ENCODE assay signal across 8 mouse cellular contexts in genomic region chr9:21760155-21761088, GRCm38 (mm10). TPM values are rescaled to one million over a fixed set of nuclear protein-coding genes. Genes with fewer than 3 reads are reported as not detected.
DNase-seq lines count a peak whose midpoint lies in the region; ATAC-seq and TF ChIP-seq lines count a peak whose summit lies in the region.

TSS of gene Spc24 (minus strand) at chr9:21760303.

- no peaks in the 10 kb centered on the region for H3K9me3 ChIP-seq in embryonic facial prominence, embryonic 13.5 days
- H3K9me3 ChIP-seq in limb, embryonic 12.5 days = no peaks in the 10 kb centered on the region
- no peaks in the 10 kb centered on the region for H3K9me3 ChIP-seq in midbrain, embryonic 15.5 days

- H3K4me2 ChIP-seq in embryonic facial prominence, embryonic 13.5 days = peak within 1 kb of the TSS; percentile 80
- H3K4me2 ChIP-seq in limb, embryonic 12.5 days = peak within 1 kb of the TSS; percentile 76
- peak within 1 kb of the TSS; percentile 97 for H3K4me2 ChIP-seq in midbrain, embryonic 15.5 days

- peak within 1 kb of the TSS; percentile 85 for H3K4me3 ChIP-seq in embryonic facial prominence, embryonic 13.5 days
- peak within 1 kb of the TSS; percentile 82 for H3K4me3 ChIP-seq in kidney, adult 2 months (ENCODE audit: insufficient read depth, low read depth, low read length)
- H3K4me3 ChIP-seq in limb, embryonic 12.5 days (replicated peaks) = peak within 1 kb of the TSS; percentile 88
- peak within 1 kb of the TSS; percentile 85 for H3K4me3 ChIP-seq in midbrain, embryonic 15.5 days
- H3K4me3 ChIP-seq in spleen, adult 2 months (ENCODE audit: extremely low read depth, insufficient read depth, insufficient read length) = peak within 1 kb of the TSS; percentile 77

- peaks cover 20% of the 10 kb centered on the region for H3K36me3 ChIP-seq in embryonic facial prominence, embryonic 13.5 days
- no peaks in the 10 kb centered on the region for H3K36me3 ChIP-seq in kidney, adult 2 months (ENCODE audit: control insufficient read depth, insufficient read depth, low read length)
- peaks cover 27% of the 10 kb centered on the region for H3K36me3 ChIP-seq in limb, embryonic 12.5 days
- H3K36me3 ChIP-seq in midbrain, embryonic 15.5 days (replicated peaks) = no peaks in the 10 kb centered on the region
- no peaks in the 10 kb centered on the region for H3K36me3 ChIP-seq in spleen, adult 2 months (ENCODE audit: control insufficient read depth, insufficient read depth, low read length)

- H3K27ac ChIP-seq in embryonic facial prominence, embryonic 13.5 days = peak within 1 kb of the TSS; percentile 60
- H3K27ac ChIP-seq in kidney, adult 2 months (ENCODE audit: insufficient read depth, low read depth, low read length) = no peak within 1 kb of the TSS
- H3K27ac ChIP-seq in limb, embryonic 12.5 days = peak within 1 kb of the TSS; percentile 75
- peak within 1 kb of the TSS; percentile 79 for H3K27ac ChIP-seq in midbrain, embryonic 15.5 days
- H3K27ac ChIP-seq in spleen, adult 2 months (ENCODE audit: insufficient read depth, low read length) = no peak within 1 kb of the TSS

- no peak for TF ChIP-seq POLR2A in kidney, adult 2 months (IDR thresholded peaks at IDR 0.05; ENCODE audit: low read depth, low read length)
- no peak for TF ChIP-seq POLR2A in spleen, adult 2 months (IDR thresholded peaks at IDR 0.05; ENCODE audit: low read depth, low read length)

- H3K27me3 ChIP-seq in embryonic facial prominence, embryonic 13.5 days = no peaks in the 10 kb centered on the region
- no peaks in the 10 kb centered on the region for H3K27me3 ChIP-seq in kidney, adult 2 months (replicated peaks; ENCODE audit: control insufficient read depth, insufficient read depth, low read length)
- H3K27me3 ChIP-seq in limb, embryonic 12.5 days = no peaks in the 10 kb centered on the region
- H3K27me3 ChIP-seq in midbrain, embryonic 15.5 days (replicated peaks) = no peaks in the 10 kb centered on the region
- H3K27me3 ChIP-seq in spleen, adult 2 months (ENCODE audit: control insufficient read depth, insufficient read depth, low read length) = no peaks in the 10 kb centered on the region

- H3K4me1 ChIP-seq in embryonic facial prominence, embryonic 13.5 days = peaks cover 17% of the 10 kb centered on the region
- H3K4me1 ChIP-seq in kidney, adult 2 months (ENCODE audit: control insufficient read depth, insufficient read depth, low read length) = peaks cover 4% of the 10 kb centered on the region; the same call in 1 of the 2 replicates
- H3K4me1 ChIP-seq in limb, embryonic 12.5 days (replicated peaks) = peaks cover 13% of the 10 kb centered on the region
- H3K4me1 ChIP-seq in midbrain, embryonic 15.5 days = peaks cover 10% of the 10 kb centered on the region
- H3K4me1 ChIP-seq in spleen, adult 2 months (ENCODE audit: control insufficient read depth, insufficient read depth, insufficient read length) = no peaks in the 10 kb centered on the region; the same call in 1 of the 2 replicates

- WGBS in embryonic facial prominence, embryonic 13.5 days = 1% methylated on average over 54 of the region's 54 CpGs
- under 1% methylated on average over 54 of the region's 54 CpGs for WGBS in kidney, adult 2 months
- WGBS in limb, embryonic 12.5 days = 1% methylated on average over 54 of the region's 54 CpGs
- WGBS in midbrain, embryonic 15.5 days = under 1% methylated on average over 51 of the region's 54 CpGs
- under 1% methylated on average over 54 of the region's 54 CpGs for WGBS in spleen, adult 2 months

- TF ChIP-seq CTCF in kidney, adult 2 months (conservative IDR thresholded peaks at IDR 0.05; ENCODE audit: insufficient read depth, insufficient read length, low read depth, low read length) = no peak; the same call in 1 of the 2 replicates
- TF ChIP-seq CTCF in spleen, adult 2 months (IDR thresholded peaks at IDR 0.05; ENCODE audit: extremely low read depth, insufficient read depth, insufficient read length, insufficient replicate concordance) = no peak

- peak; percentile 89 for DNase-seq in 3134 (ENCODE audit: extremely low read depth, insufficient read length, low spot score)
- DNase-seq in adrenal gland, postnatal 36 days = peak; percentile 93 to 95
- DNase-seq in heart, adult 18-20 months = peak; percentile 97 to 98
- DNase-seq in kidney, adult 2 months = peak; percentile 98
- peak; percentile 93 to 96 for DNase-seq in spleen, adult 2 months (ENCODE audit: low read depth in 1 of 2, low spot score in 2 of 2)

- ATAC-seq in embryonic facial prominence, embryonic 13.5 days (ENCODE audit: insufficient number of reproducible peaks, insufficient read depth, low FRiP score, low TSS enrichment, low read depth) = peak; percentile 93
- peak; percentile 93 for ATAC-seq in limb, embryonic 12.5 days (ENCODE audit: insufficient number of reproducible peaks, insufficient read depth, low FRiP score, low TSS enrichment, low read depth)
- peak; percentile 97 for ATAC-seq in midbrain, embryonic 15.5 days (replicated peaks)

- peak within 1 kb of the TSS; percentile 81 for H3K9ac ChIP-seq in embryonic facial prominence, embryonic 13.5 days
- peak within 1 kb of the TSS; percentile 76 for H3K9ac ChIP-seq in limb, embryonic 12.5 days (replicated peaks)
- H3K9ac ChIP-seq in midbrain, embryonic 15.5 days = peak within 1 kb of the TSS; percentile 45

RNA-seq across cellular contexts. Expression of gene Spc24, which starts in this region (rescaled TPM):
- 1 to 10 TPM; 2.3 to 3.9 TPM for total RNA-seq in adrenal gland, postnatal 36 days (2021)
- 105 and 111 TPM in 2 replicates for polyA plus RNA-seq in embryonic facial prominence, embryonic 13.5 days (2015; fragmentation: Nextera tagmentation; extraction: Ambion mirVana)
- 1 to 10 TPM; 4.7 to 6.4 TPM for total RNA-seq in heart, adult 18-20 months (2021)
- 3.4 and 6.0 TPM in 2 replicates for polyA plus RNA-seq in kidney, adult 2 months (2012; rRNA removed)
- 152 and 161 TPM in 2 replicates for polyA plus RNA-seq in limb, embryonic 12.5 days (2016; fragmentation: Nextera tagmentation; extraction: Ambion mirVana)
- 15.7 and 17.8 TPM in 2 replicates for polyA plus RNA-seq in midbrain, embryonic 15.5 days (2015; fragmentation: Nextera tagmentation; extraction: Ambion mirVana)
- 9.0 and 11.6 TPM in 2 replicates for polyA plus RNA-seq in spleen, adult 2 months (2012; rRNA removed)

Comparison
In these comparisons a context has a peak if more than half of its experiments do, and no peak if none do; other contexts are left out.
1. H3K27ac ChIP-seq: peak in embryonic facial prominence, embryonic 13.5 days (single experiment), limb, embryonic 12.5 days (single experiment) and midbrain, embryonic 15.5 days (single experiment); none in kidney, adult 2 months (single experiment) and spleen, adult 2 months (single experiment).
2. Peak in every context shown above with its lines, with median percentiles within 50 percentile points of each other: DNase-seq, ATAC-seq, H3K4me2 ChIP-seq, H3K4me3 ChIP-seq and H3K9ac ChIP-seq.